Mouse (Mus musculus): ENCODE measurements around the gene Selenos. TPM values are rescaled to one million over a fixed set of nuclear protein-coding genes. Genes with fewer than 3 reads are reported as not detected.

The Selenos gene
- polyA plus RNA-seq, 1 experiment from 2014 or later, result 129 TPM

GRCm38 (mm10) chr7:66104531-66104930 is 25.1 kb downstream of the Selenos start:
- no peak overlapping the region for H3K9ac ChIP-seq (ENCODE audit: low read depth, low read length)
- no peaks in the 10 kb centered on the region for H3K36me3 ChIP-seq (ENCODE audit: control insufficient read depth, insufficient read depth, low read length)
- no peaks in the 10 kb centered on the region for H3K27me3 ChIP-seq (replicated peaks; ENCODE audit: control insufficient read depth, insufficient read depth, low read length)
- no peaks in the 10 kb centered on the region for H3K4me1 ChIP-seq (ENCODE audit: control insufficient read depth, insufficient read depth, low read length)
- H3K27ac ChIP-seq (ENCODE audit: low read length), result no peak overlapping the region
- no peak for ATAC-seq
- no peaks in the 10 kb centered on the region for H3K9me3 ChIP-seq (ENCODE audit: control insufficient read depth, low read length)
- 90% methylated on average over 5 of the region's 5 CpGs for WGBS
- H3K4me3 ChIP-seq (ENCODE audit: low read length), result no peak overlapping the region
- no peak overlapping the region for H3K4me2 ChIP-seq (ENCODE audit: low read depth, low read length)

- H3K9me3 ChIP-seq (ENCODE audit: control insufficient read depth, low read length), result no peaks in the 10 kb centered on the region
- no peaks in the 10 kb centered on the region for H3K27me3 ChIP-seq (replicated peaks; ENCODE audit: control insufficient read depth, insufficient read depth, low read length)
- H3K27ac ChIP-seq (ENCODE audit: low read length), result no peak overlapping the region
- no peak overlapping the region for H3K9ac ChIP-seq (ENCODE audit: low read depth, low read length)
- H3K36me3 ChIP-seq (ENCODE audit: control insufficient read depth, insufficient read depth, low read length), result no peaks in the 10 kb centered on the region
- ATAC-seq, result no peak
- no peak overlapping the region for H3K4me2 ChIP-seq (ENCODE audit: low read depth, low read length)
- no peak overlapping the region for H3K4me3 ChIP-seq (ENCODE audit: low read length)
- 52% methylated on average over 4 of the region's 4 CpGs for WGBS
- H3K4me1 ChIP-seq (ENCODE audit: control insufficient read depth, insufficient read depth, low read length), result no peaks in the 10 kb centered on the region
These were observed 26.3 kb downstream of the Selenos start for GRCm38 (mm10) chr7:66105771-66106170.

- no peak overlapping the region for H3K4me3 ChIP-seq (ENCODE audit: low read length)
- no peak overlapping the region for H3K9ac ChIP-seq (ENCODE audit: low read depth, low read length)
- H3K27me3 ChIP-seq (replicated peaks; ENCODE audit: control insufficient read depth, insufficient read depth, low read length), result no peaks in the 10 kb centered on the region
- 62% methylated on average over 7 of the region's 7 CpGs for WGBS
- no peak overlapping the region for H3K4me2 ChIP-seq (ENCODE audit: low read depth, low read length)
- H3K27ac ChIP-seq (ENCODE audit: low read length), result no peak overlapping the region
- H3K36me3 ChIP-seq (ENCODE audit: control insufficient read depth, insufficient read depth, low read length), result no peaks in the 10 kb centered on the region
- H3K9me3 ChIP-seq (ENCODE audit: control insufficient read depth, low read length), result no peaks in the 10 kb centered on the region
- H3K4me1 ChIP-seq (ENCODE audit: control insufficient read depth, insufficient read depth, low read length), result peaks cover 4% of the 10 kb centered on the region
- ATAC-seq, result no peak
These were observed 27.2 kb downstream of the Selenos start for GRCm38 (mm10) chr7:66106581-66107056.

GRCm38 (mm10) chr7:66107206-66107605 is 27.8 kb downstream of the Selenos start:
- Histone ChIP-seq H3K36me3 (ENCODE audit: control insufficient read depth, insufficient read depth, low read length) (no peaks in the 10 kb centered on the region), H3K27ac (ENCODE audit: low read length) (no peak overlapping the region), H3K4me3 (ENCODE audit: low read length) (no peak overlapping the region), H3K4me1 (ENCODE audit: control insufficient read depth, insufficient read depth, low read length) (peaks cover 4% of the 10 kb centered on the region), H3K9ac (ENCODE audit: low read depth, low read length) (no peak overlapping the region), H3K27me3 (replicated peaks; ENCODE audit: control insufficient read depth, insufficient read depth, low read length) (no peaks in the 10 kb centered on the region), H3K4me2 (ENCODE audit: low read depth, low read length) (no peak overlapping the region), H3K9me3 (ENCODE audit: control insufficient read depth, low read length) (no peaks in the 10 kb centered on the region)
- ATAC-seq, result no peak
- 70% methylated on average over 11 of the region's 11 CpGs for WGBS

- WGBS, result 15% methylated on average over 7 of the region's 7 CpGs
- H3K9ac ChIP-seq (ENCODE audit: low read depth, low read length), result no peak overlapping the region
- no peaks in the 10 kb centered on the region for H3K9me3 ChIP-seq (ENCODE audit: control insufficient read depth, low read length)
- H3K4me3 ChIP-seq (ENCODE audit: low read length), result no peak overlapping the region
- no peak overlapping the region for H3K27ac ChIP-seq (ENCODE audit: low read length)
- H3K27me3 ChIP-seq (replicated peaks; ENCODE audit: control insufficient read depth, insufficient read depth, low read length), result no peaks in the 10 kb centered on the region
- no peaks in the 10 kb centered on the region for H3K36me3 ChIP-seq (ENCODE audit: control insufficient read depth, insufficient read depth, low read length)
- ATAC-seq, result no peak
- H3K4me2 ChIP-seq (ENCODE audit: low read depth, low read length), result no peak overlapping the region
- peaks cover 4% of the 10 kb centered on the region for H3K4me1 ChIP-seq (ENCODE audit: control insufficient read depth, insufficient read depth, low read length)
These were observed 28.5 kb downstream of the Selenos start for GRCm38 (mm10) chr7:66107930-66108329.

GRCm38 (mm10) chr7:66108961-66109854 is 29.8 kb downstream of the Selenos start, which contains the start of gene Chsy1:
TSS of gene Chsy1 (plus strand) at chr7:66109515.
- peak within 1 kb of the TSS; percentile 82 for H3K9ac ChIP-seq (ENCODE audit: low read depth, low read length)
- peak; percentile 86 for ATAC-seq
- peak within 1 kb of the TSS; percentile 87 for H3K4me3 ChIP-seq (ENCODE audit: low read length)
- WGBS, result under 1% methylated on average over 103 of the region's 123 CpGs
- no peaks in the 10 kb centered on the region for H3K36me3 ChIP-seq (ENCODE audit: control insufficient read depth, insufficient read depth, low read length)
- peaks cover 4% of the 10 kb centered on the region for H3K4me1 ChIP-seq (ENCODE audit: control insufficient read depth, insufficient read depth, low read length)
- H3K9me3 ChIP-seq (ENCODE audit: control insufficient read depth, low read length), result no peaks in the 10 kb centered on the region
- peak within 1 kb of the TSS; percentile 82 for H3K27ac ChIP-seq (ENCODE audit: low read length)
- H3K4me2 ChIP-seq (ENCODE audit: low read depth, low read length), result peak within 1 kb of the TSS; percentile 84
- no peaks in the 10 kb centered on the region for H3K27me3 ChIP-seq (replicated peaks; ENCODE audit: control insufficient read depth, insufficient read depth, low read length)

- no peaks in the 10 kb centered on the region for H3K36me3 ChIP-seq (ENCODE audit: control insufficient read depth, insufficient read depth, low read length)
- H3K4me2 ChIP-seq (ENCODE audit: low read depth, low read length), result peak overlapping the region; percentile 84
- no peaks in the 10 kb centered on the region for H3K27me3 ChIP-seq (replicated peaks; ENCODE audit: control insufficient read depth, insufficient read depth, low read length)
- peak overlapping the region; percentile 82 for H3K9ac ChIP-seq (ENCODE audit: low read depth, low read length)
- peaks cover 4% of the 10 kb centered on the region for H3K4me1 ChIP-seq (ENCODE audit: control insufficient read depth, insufficient read depth, low read length)
- H3K4me3 ChIP-seq (ENCODE audit: low read length), result peak overlapping the region; percentile 87
- H3K9me3 ChIP-seq (ENCODE audit: control insufficient read depth, low read length), result no peaks in the 10 kb centered on the region
- H3K27ac ChIP-seq (ENCODE audit: low read length), result peak overlapping the region; percentile 82
- peak; percentile 65 for ATAC-seq
- under 1% methylated on average over 72 of the region's 77 CpGs for WGBS
These were observed 30.6 kb downstream of the Selenos start for GRCm38 (mm10) chr7:66109855-66110635.

- WGBS, result 6% methylated on average over 10 of the region's 10 CpGs
- no peak for ATAC-seq
- H3K27ac ChIP-seq (ENCODE audit: low read length), result no peak overlapping the region
- peak overlapping the region; percentile 84 for H3K4me2 ChIP-seq (ENCODE audit: low read depth, low read length)
- H3K36me3 ChIP-seq (ENCODE audit: control insufficient read depth, insufficient read depth, low read length), result no peaks in the 10 kb centered on the region
- peaks cover 4% of the 10 kb centered on the region for H3K4me1 ChIP-seq (ENCODE audit: control insufficient read depth, insufficient read depth, low read length)
- no peaks in the 10 kb centered on the region for H3K27me3 ChIP-seq (replicated peaks; ENCODE audit: control insufficient read depth, insufficient read depth, low read length)
- H3K9me3 ChIP-seq (ENCODE audit: control insufficient read depth, low read length), result no peaks in the 10 kb centered on the region
- peak overlapping the region; percentile 87 for H3K4me3 ChIP-seq (ENCODE audit: low read length)
- H3K9ac ChIP-seq (ENCODE audit: low read depth, low read length), result peak overlapping the region; percentile 82
These were observed 31.2 kb downstream of the Selenos start for GRCm38 (mm10) chr7:66110636-66111112.

- peak overlapping the region; percentile 82; the same call in 1 of the 2 replicates for H3K9ac ChIP-seq (ENCODE audit: low read depth, low read length)
- H3K27ac ChIP-seq (ENCODE audit: low read length), result no peak overlapping the region
- H3K4me2 ChIP-seq (ENCODE audit: low read depth, low read length), result peak overlapping the region; percentile 84
- no peaks in the 10 kb centered on the region for H3K36me3 ChIP-seq (ENCODE audit: control insufficient read depth, insufficient read depth, low read length)
- 68% methylated on average over 10 of the region's 10 CpGs for WGBS
- H3K9me3 ChIP-seq (ENCODE audit: control insufficient read depth, low read length), result no peaks in the 10 kb centered on the region
- peak overlapping the region; percentile 87 for H3K4me3 ChIP-seq (ENCODE audit: low read length)
- no peaks in the 10 kb centered on the region for H3K27me3 ChIP-seq (replicated peaks; ENCODE audit: control insufficient read depth, insufficient read depth, low read length)
- peaks cover 6% of the 10 kb centered on the region for H3K4me1 ChIP-seq (ENCODE audit: control insufficient read depth, insufficient read depth, low read length)
- ATAC-seq, result no peak
These were observed 31.8 kb downstream of the Selenos start for GRCm38 (mm10) chr7:66111211-66111610.

Data from intestine, embryonic 16.5 days (tissue).